Mouse (Mus musculus) cerebellum, adult 11 months (tissue): ENCODE results near the gene Zmiz2.
"Not testable (repeated sequence)": the region's sequence is repeated elsewhere in the genome, so short reads cannot be mapped to it uniquely, and the experiment has no call there.

Experiments
- DNase-seq: peaks from one replicate; pipeline ENCODE4 v3.0.0; 2022

Zmiz2 gene

GRCm38 (mm10) chr11:6420722-6421350, 32.0 kb downstream of the Zmiz2 start:
- no peak for DNase-seq

GRCm38 (mm10) chr11:6430186-6430585, 41.3 kb downstream of the Zmiz2 start:
- no peak for DNase-seq

GRCm38 (mm10) chr11:6436442-6436841, 47.6 kb downstream of the Zmiz2 start:
- peak; percentile 35 for DNase-seq

GRCm38 (mm10) chr11:6437667-6438066, 48.8 kb downstream of the Zmiz2 start:
- DNase-seq, result no peak

- DNase-seq, result no peak
These were observed 51.3 kb downstream of the Zmiz2 start for GRCm38 (mm10) chr11:6440171-6440570.

- no peak for DNase-seq
These were observed 53.7 kb downstream of the Zmiz2 start for GRCm38 (mm10) chr11:6442566-6442965.

GRCm38 (mm10) chr11:6443102-6443501, 54.2 kb downstream of the Zmiz2 start:
- no peak for DNase-seq

GRCm38 (mm10) chr11:6443727-6444076, 54.8 kb downstream of the Zmiz2 start:
- DNase-seq, result no peak

- DNase-seq, result peak; percentile 100
These were observed 55.4 kb downstream of the Zmiz2 start, which contains the start of gene H2afv for GRCm38 (mm10) chr11:6444077-6444853. Gene H2afv, minus strand, starts transcription at chr11:6444443.

GRCm38 (mm10) chr11:6445441-6445840, 56.6 kb downstream of the Zmiz2 start:
- DNase-seq, result no peak

GRCm38 (mm10) chr11:6445951-6446350, 57.1 kb downstream of the Zmiz2 start:
- DNase-seq, result no peak

GRCm38 (mm10) chr11:6447493-6447892, 58.6 kb downstream of the Zmiz2 start:
- DNase-seq, result no peak

GRCm38 (mm10) chr11:6448155-6448554, 59.3 kb downstream of the Zmiz2 start:
- DNase-seq, result not testable (repeated sequence)
